Mouse (Mus musculus) spleen, adult 2 months (tissue): ENCODE data around the gene Olfr1157.

Source experiments
- CTCF ChIP-seq: fragments of 200-500 bp; IDR thresholded peaks from 2 replicates; pipeline ENCODE4 v1.5.1; 2011; ENCODE audit warnings: mild to moderate bottlenecking, inconsistent platforms; ENCODE audit not compliant: insufficient read depth, insufficient read length, insufficient replicate concordance; ENCODE audit errors: extremely low read depth
- POLR2A ChIP-seq: fragments of 200-500 bp; IDR thresholded peaks from 2 replicates; pipeline ENCODE4 v1.6.1; 2011; ENCODE audit warnings: low read depth, low read length, inconsistent platforms

- TF ChIP-seq CTCF: no peak
- no peak for TF ChIP-seq POLR2A
These were observed at the start of gene Olfr1157 for GRCm38 (mm10) chr2:87968199-87968598.
